Mouse (Mus musculus) right cerebral cortex, postnatal 10 days (tissue): ENCODE results near the gene Itga6.

Experiments used
- DNase-seq, 2 experiments: peaks; one replicate each; pipeline ENCODE4 v3.0.0; 2021; ENCODE audit warnings: low spot score in 2 of 2

Gene Itga6

GRCm38 (mm10) chr2:71801691-71802090 is 56.3 kb downstream of the Itga6 start:
- DNase-seq = no peak

DNA sequence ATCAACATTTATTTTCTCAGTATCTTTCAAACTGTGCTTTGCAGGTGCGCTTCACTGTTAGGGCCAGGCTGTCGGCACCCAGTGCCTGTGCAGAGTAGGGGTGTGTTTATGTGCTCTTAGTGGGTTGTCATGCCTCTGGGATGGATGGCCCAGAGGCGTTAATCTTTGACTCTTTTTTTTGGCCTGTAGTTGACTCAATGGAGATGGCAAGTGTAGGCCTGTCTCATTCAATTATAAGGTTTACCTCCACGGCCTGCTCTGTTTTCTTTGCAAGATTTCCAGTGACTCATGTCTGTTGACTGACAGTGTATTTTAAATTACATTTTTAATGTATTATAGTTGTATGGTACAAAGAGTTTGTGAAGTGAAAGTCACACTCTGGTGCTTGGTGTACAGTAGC is 56.7 kb downstream of the Itga6 start:
- no peak for DNase-seq

- no peak for DNase-seq
These were observed 59.7 kb downstream of the Itga6 start for GRCm38 (mm10) chr2:71805120-71805519.

DNA sequence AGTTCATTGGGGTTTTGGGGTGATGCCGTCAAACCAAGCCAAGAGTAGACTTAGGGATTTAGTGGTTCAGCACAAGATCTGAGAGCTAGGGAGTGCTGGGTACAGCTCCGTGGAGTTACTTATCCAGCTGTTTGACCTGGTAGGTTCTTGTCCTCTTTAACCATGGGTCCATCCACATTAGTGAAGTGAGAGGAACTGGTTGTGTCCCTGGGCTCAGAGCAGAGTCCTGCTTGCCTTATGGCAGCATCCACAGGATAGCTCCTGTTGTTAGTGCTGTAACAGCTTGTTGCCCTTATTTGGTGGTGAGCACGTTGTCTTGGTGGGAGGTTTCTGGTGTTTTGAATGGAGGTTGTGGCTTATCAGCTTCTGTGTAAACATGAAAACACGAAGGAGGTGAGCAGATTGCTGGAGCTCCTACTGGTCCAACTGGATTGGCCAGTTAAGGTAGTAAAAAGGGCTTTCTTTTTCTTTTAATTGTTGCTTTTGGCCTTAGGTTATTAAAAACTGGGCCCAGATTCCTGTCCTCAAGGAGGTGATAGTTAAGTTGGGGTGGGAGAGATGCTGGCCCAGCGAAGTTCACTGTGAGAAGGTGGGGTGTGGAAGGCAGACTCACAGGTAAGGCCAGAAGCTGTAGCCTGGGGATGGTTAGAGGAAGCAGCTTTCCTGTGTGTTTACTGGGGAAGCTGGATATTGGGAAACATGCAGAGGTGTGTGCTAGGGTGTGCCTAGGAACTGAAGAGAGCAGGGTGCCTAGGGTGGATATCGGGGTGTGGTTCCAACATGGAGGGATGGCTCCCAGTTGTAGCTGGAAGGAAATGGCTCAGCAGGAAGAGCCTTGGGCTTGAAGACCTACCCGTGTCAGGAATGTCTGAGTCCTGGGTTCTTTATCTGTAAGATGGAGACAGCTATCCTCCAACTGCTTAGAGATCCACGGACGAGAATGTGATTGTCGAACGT is 60.5 kb downstream of the Itga6 start:
- DNase-seq = no peak

- no peak for DNase-seq
These were observed 64.0 kb downstream of the Itga6 start for GRCm38 (mm10) chr2:71809289-71809860.

- no peak for DNase-seq
These were observed 64.6 kb downstream of the Itga6 start for GRCm38 (mm10) chr2:71810010-71810409.

GRCm38 (mm10) chr2:71810906-71811305 is 65.5 kb downstream of the Itga6 start:
- no peak for DNase-seq

DNA sequence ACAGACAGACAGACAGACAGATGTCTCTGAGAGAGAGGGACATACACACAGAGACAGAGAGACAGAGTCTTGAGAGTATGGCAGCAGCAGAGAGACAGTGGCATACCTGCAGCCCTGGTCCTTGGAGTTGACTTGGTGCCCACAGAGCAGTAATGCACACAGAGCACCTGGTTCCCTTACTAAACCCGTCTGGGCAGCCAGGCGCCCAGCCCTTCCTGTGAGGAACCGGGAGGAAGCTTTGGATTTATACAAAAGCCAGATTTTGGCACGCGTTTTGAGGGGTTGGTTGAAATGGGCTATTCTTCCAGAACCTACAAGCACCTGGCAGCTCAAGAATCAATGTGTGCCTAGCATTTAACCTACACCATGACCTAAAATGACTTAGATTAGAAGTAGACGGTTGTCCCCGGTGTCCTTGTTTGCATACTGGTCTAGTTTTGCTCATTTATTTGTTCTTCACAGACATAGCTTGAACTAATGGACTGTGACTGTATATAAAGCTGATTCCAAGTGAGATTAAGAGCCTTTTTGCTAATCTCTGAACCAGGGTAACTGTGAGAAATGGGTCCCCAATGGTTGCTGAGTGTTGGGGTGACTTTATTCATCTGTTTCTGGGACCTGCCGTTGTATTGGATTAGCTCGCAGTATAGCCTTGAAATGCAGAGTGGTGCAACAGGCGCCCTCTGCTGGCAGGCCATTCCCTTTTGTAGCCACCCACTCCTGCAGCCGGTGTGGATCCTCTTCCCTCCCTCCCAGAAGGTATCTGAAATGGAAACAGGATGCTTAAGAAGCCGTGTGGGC is 67.0 kb downstream of the Itga6 start:
- peak; percentile 91 to 93 for DNase-seq

GRCm38 (mm10) chr2:71813022-71813358 is 67.6 kb downstream of the Itga6 start:
- no peak for DNase-seq

- no peak for DNase-seq
These were observed 68.0 kb downstream of the Itga6 start for GRCm38 (mm10) chr2:71813371-71813770.

GRCm38 (mm10) chr2:71814016-71814415 is 68.6 kb downstream of the Itga6 start:
- DNase-seq = peak in 1 of 2 experiments; percentile 43

DNA sequence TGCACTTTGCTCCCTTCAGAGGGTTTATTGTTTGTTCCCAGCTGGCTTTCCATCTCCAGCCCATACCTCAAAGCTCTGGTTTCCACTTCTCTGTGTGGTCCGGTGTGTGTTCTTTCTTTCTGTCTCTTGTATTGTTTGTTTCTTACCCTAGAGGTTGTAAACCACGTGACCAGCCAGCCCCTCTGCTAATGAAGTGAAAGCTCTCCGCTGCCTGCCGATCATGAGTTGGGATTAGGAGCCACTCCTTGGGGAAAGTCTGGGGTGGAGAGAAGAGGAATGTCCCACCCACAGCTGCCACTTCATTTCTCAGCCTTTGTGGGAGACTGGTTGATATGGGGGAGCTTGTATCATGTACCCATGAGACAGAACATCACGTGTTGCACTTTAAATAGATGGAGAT is 69.9 kb downstream of the Itga6 start:
- no peak for DNase-seq

GRCm38 (mm10) chr2:71816391-71817041 is 71.1 kb downstream of the Itga6 start:
- DNase-seq = peak in 1 of 2 experiments; percentile 35

DNA sequence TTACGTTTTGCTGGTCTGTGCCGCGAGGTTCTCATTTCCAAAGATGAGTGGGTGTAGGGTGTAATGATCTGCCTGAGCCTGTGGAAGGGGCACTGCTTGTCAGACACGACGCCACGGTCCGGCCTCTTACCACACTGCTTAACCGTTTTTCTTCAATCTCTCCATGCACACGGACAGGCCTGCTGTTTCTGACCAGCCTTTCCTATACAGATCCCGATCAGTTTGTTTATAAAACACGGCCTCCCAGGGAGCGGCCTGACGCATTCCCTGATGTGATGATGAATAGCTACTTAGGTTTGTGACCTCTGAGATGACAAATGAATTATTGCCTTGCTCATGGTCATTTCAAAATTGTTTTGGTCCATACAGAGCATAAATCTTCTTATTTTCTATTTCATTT is 78.7 kb downstream of the Itga6 start:
- no peak for DNase-seq

GRCm38 (mm10) chr2:71827711-71828110 is 82.3 kb downstream of the Itga6 start:
- DNase-seq = no peak

- no peak for DNase-seq
These were observed 83.5 kb downstream of the Itga6 start for GRCm38 (mm10) chr2:71828928-71829327.

DNA sequence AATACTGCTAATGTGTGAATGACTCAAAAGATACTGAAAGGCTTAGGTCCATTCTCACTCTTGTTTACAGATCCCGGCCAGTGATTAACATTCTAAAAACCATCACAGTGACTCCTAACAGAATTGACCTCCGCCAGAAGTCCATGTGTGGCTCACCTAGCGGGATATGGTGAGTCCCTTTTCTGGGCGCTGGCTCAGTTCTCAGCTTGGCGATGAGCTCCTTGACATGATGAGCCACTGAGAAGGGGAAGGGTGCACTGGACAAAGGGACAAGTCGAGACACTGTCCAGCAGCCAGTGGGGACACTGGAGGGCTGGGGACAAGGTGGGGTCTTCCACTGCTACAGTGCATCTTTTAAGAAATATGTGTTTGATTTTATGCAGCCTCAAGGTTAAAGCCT is 88.2 kb downstream of the Itga6 start:
- DNase-seq = no peak

DNA sequence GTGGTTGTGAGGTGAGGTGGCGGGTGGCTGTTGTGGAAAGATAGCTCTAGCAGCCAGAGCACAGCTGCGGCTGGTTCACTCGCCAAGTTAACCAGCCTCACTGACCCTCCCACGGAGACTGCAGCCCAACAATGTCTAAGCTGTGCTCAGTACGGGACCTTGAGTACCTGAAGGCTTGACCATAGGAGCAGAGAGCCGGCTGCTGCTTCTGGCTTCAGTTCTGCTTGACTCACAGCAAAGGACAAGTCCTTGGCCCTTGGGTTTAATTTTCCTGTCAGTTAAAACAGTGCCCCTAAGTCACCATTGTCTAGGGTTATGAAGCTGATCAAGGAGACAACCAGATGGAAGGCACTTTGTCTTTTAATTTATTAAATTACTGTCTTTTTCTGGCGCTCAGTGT is 89.0 kb downstream of the Itga6 start:
- DNase-seq = no peak

DNA sequence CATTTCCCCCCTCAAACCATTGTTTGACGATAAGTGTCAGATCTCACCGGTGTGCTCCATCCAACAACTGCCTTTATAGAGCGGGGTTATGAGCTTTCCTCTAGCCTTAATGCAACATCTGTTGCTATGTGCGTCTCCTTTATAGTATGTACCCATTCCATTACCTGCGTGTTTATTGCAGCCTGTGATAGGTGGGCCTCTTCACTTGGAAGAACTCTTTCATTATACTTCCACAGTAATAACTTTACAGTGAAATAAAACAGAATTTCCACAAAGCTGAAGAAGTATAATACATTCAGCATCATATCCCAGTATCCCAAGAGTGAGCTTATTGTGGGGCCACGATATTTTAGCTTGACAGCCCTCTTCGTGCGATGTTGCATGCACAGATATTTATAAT is 90.1 kb downstream of the Itga6 start:
- no peak for DNase-seq

GRCm38 (mm10) chr2:71836232-71836631 is 90.8 kb downstream of the Itga6 start:
- DNase-seq = no peak

- DNase-seq = no peak
These were observed 91.8 kb downstream of the Itga6 start for GRCm38 (mm10) chr2:71837261-71837660.

- DNase-seq = peak; percentile 59 to 83
These were observed 92.4 kb downstream of the Itga6 start for GRCm38 (mm10) chr2:71837791-71838190.
